Mouse (Mus musculus): ENCODE measurements at regions not wholly inside any gene's neighbourhood (a gene's known extent, or its start where the extent isn't known, plus 50 kb on each side); places are given as distances from the start of the nearest gene placed in this dataset.

- DNase-seq (ENCODE audit: low spot score in 2 of 2) = peak in 1 of 2 experiments; percentile 10
- intact Hi-C loops (cut with DNase I) = no loop called here
Observed at GRCm38 (mm10) chr5:126973425-126973824, 268.2 kb upstream of the Tmem132c start.

GRCm38 (mm10) chr5:126974565-126974964 is 267.0 kb upstream of the Tmem132c start:
- intact Hi-C loops (cut with DNase I) = no loop called here
- DNase-seq (ENCODE audit: low spot score in 2 of 2) = peak; percentile 8 to 20

GRCm38 (mm10) chr5:126995577-126995976 is 246.0 kb upstream of the Tmem132c start:
- intact Hi-C loops (cut with DNase I) = no loop called here
- no peak for DNase-seq (ENCODE audit: low spot score in 2 of 2)

- no peak for DNase-seq (ENCODE audit: low spot score in 2 of 2)
- intact Hi-C loops (cut with DNase I) = no loop called here
Observed at GRCm38 (mm10) chr5:127014166-127014565, 227.4 kb upstream of the Tmem132c start.

- intact Hi-C loops (cut with DNase I) = no loop called here
- no peak for DNase-seq (ENCODE audit: low spot score in 2 of 2)
Observed at GRCm38 (mm10) chr5:127016467-127017060, 225.0 kb upstream of the Tmem132c start.

GRCm38 (mm10) chr5:127017971-127018370 is 223.6 kb upstream of the Tmem132c start:
- intact Hi-C loops (cut with DNase I) = no loop called here
- DNase-seq (ENCODE audit: low spot score in 2 of 2) = no peak

- no peak for DNase-seq (ENCODE audit: low spot score in 2 of 2)
- intact Hi-C loops (cut with DNase I) = no loop called here
Observed at GRCm38 (mm10) chr5:127036472-127036871, 205.1 kb upstream of the Tmem132c start.

GRCm38 (mm10) chr5:127057770-127058169 is 183.8 kb upstream of the Tmem132c start:
- no peak for DNase-seq (ENCODE audit: low spot score in 2 of 2)
- intact Hi-C loops (cut with DNase I) = no loop called here

- DNase-seq (ENCODE audit: low spot score in 2 of 2) = no peak
- intact Hi-C loops (cut with DNase I) = no loop called here
Observed at GRCm38 (mm10) chr5:127074327-127074726, 167.3 kb upstream of the Tmem132c start.

Measured in left cerebral cortex, postnatal 36 days (tissue).